ENCODE assay signal across 24 mouse cellular contexts in the genomic region with DNA sequence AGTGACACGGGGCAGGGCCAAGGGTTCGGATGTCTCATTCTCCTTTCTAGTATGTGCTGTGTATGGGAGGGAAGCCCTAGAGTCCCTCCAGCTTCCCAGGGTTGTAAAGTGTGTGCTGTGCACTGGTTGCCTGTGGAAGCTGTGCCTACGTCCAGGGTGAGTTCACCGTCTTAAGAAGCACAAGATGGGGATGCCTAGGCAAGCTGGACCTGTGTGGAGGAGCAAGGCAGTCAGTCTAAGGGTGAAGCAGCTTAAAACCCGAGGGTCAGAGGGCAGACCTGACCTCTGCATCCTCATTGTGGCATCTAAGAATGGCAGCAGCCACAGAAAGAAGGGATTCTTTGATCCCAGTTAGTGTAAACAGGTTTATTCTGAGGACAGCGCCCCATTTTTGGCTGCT. TPM values are rescaled to one million over a fixed set of nuclear protein-coding genes. Genes with fewer than 3 reads are reported as not detected.
"Had no signal": no experiment of that assay in that cellular context is flagged by ENCODE, and none has a peak within 500 bp of the region (broad histone marks: within the 10 kb centered on the region; RNA-seq: fewer than 3 reads in every experiment).

No protein-coding gene starts in this region.

- H3K4me2 ChIP-seq: heart, embryonic 12.5 days; hindbrain, embryonic 13.5 days; hindbrain, embryonic 15.5 days; kidney, embryonic 15.5 days; limb, embryonic 13.5 days; liver, embryonic 11.5 days; liver, embryonic 13.5 days had no signal

- H3K9ac ChIP-seq: heart, embryonic 12.5 days; hindbrain, embryonic 13.5 days; hindbrain, embryonic 15.5 days; kidney, embryonic 15.5 days; limb, embryonic 13.5 days; liver, embryonic 13.5 days had no signal

- ATAC-seq: hindbrain, postnatal 0 days; intestine, embryonic 16.5 days had no signal

- H3K27ac ChIP-seq: heart, embryonic 10.5 days; hindbrain, embryonic 13.5 days; hindbrain, embryonic 15.5 days; hindbrain, postnatal 0 days; kidney, embryonic 15.5 days; kidney, postnatal 0 days; limb, embryonic 13.5 days; liver, embryonic 13.5 days had no signal

- H3K9me3 ChIP-seq: heart, embryonic 10.5 days; heart, embryonic 12.5 days; hindbrain, embryonic 13.5 days; hindbrain, embryonic 15.5 days; kidney, embryonic 15.5 days; limb, embryonic 13.5 days; liver, embryonic 13.5 days had no signal

- DNase-seq: gastrocnemius, postnatal 14 days; gastrocnemius, postnatal 36 days; heart, adult 18-20 months; heart, postnatal 10 days; kidney, adult 11 months; kidney, adult 2 months; kidney, adult 9 months; kidney, postnatal 14 days; kidney, postnatal 36 days; layer of hippocampus, adult 9-11 months; layer of hippocampus, postnatal 36 days; liver; liver, embryonic 13.5 days had no signal

- H3K4me3 ChIP-seq: heart, embryonic 10.5 days; heart, embryonic 12.5 days; hindbrain, embryonic 13.5 days; hindbrain, embryonic 15.5 days; kidney, embryonic 15.5 days; limb, embryonic 13.5 days; liver, embryonic 13.5 days had no signal

- H3K27me3 ChIP-seq: heart, embryonic 12.5 days; hindbrain, embryonic 13.5 days; hindbrain, embryonic 15.5 days; kidney, embryonic 15.5 days; limb, embryonic 13.5 days; liver, embryonic 13.5 days had no signal

RNA-seq across cellular contexts. Expression of a gene that starts 6.2 kb away (rescaled TPM):
- total RNA-seq: hematopoietic stem cell, adult 5-6 weeks had no signal

RNA-seq across cellular contexts. Expression of a gene that starts 20.1 kb away (rescaled TPM):
- polyA plus RNA-seq: heart, embryonic 12.5 days had no signal
